Mouse (Mus musculus) lung, adult 2 months (tissue): ENCODE measurements around the gene Rps10. TPM values are rescaled to one million over a fixed set of nuclear protein-coding genes. Genes with fewer than 3 reads are reported as not detected.

ENCODE experiments used
- DNase-seq: peaks from one replicate; pipeline ENCODE4 v3.0.0; 2022
- H3K4me1 ChIP-seq: fragments of 200-500 bp; 2 replicates; pipeline ENCODE4 v1.6.1; 2011; ENCODE audit warnings: low read length; ENCODE audit not compliant: control insufficient read depth, insufficient read depth
- H3K4me3 ChIP-seq: fragments of 200-500 bp; replicated peaks from 2 replicates; pipeline ENCODE3; 2011; ENCODE audit warnings: low read depth, mild to moderate bottlenecking, control low read depth, low read length; ENCODE audit errors: extremely low read depth
- CTCF ChIP-seq: fragments of 200-500 bp; IDR thresholded peaks from 2 replicates; pipeline ENCODE4 v1.5.1; 2011; ENCODE audit warnings: mild to moderate bottlenecking, low read length, control low read depth; ENCODE audit not compliant: insufficient read depth
- POLR2A ChIP-seq: fragments of 200-500 bp; IDR thresholded peaks from 2 replicates; pipeline ENCODE4 v1.6.1; 2011; ENCODE audit warnings: low read depth, mild to moderate bottlenecking, control low read depth, low read length, borderline replicate concordance; ENCODE audit errors: extremely low read depth
- WGBS: fragments of 180-500 bp; shearing (Covaris S2); methylation state at CpG from one replicate; pipeline ENCODE4 v1.1.7; 2018; 5-methylcytosine and 5-hydroxymethylcytosine counted together
- polyA plus RNA-seq: library from polyadenylated mRNA; depleted of rRNA; stranded (reverse); fragments of >200 nt; gene quantifications from 2 replicates; pipeline ENCODE4 v1.2.3, GENCODE M21; 2012; rRNA removed

Rps10 gene
- 803 and 904 TPM in 2 replicates for polyA plus RNA-seq

DNA sequence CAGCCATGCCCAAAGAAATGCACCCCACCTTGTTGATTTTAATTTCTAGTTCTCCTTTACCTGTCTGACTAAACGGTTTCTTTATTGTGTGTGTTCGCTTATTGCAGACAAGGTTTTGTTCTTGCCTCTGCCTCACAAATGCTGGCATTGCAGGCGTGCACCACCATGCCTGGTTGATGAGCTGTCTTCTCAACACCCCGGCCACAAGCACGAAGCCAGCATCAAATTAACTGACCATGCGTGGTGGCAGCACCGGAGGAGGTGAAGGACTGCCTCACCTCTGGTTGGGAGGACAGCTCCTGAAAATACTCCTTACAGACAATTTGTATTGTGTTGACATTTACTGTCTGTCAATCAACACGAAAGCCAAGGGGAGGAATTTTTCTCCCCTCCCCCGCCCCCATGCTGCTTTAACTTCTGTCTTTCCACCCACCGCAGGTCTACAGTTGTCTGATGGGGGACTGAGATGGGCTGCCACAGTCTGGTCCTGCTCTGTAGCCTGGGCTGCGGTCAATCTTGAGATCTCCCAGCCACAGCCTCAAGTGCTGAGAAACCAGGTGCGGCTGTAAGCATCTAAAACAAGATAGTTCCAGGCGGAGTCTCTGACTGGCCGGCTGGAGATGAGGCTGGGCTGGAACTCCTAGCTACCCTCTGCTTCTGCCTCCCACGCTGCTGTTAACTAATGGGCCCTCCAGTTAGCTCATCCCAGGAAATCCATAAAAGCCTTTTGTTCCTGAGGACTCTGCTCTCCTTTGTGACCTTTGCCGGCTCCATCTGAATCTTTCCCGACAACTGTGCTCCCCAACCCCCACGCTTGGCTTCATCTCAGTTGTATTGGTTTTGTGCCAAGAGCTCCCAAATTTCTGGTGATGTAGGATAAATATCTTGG, at the start of gene Rps10:
Gene Rps10, minus strand, starts transcription at position 538 of the 889 bp plus-strand sequence.
- peak within 1 kb of the TSS; percentile 42 for H3K4me3 ChIP-seq
- WGBS: 64% methylated on average over 18 of the region's 18 CpGs
- no peak for DNase-seq
- H3K4me1 ChIP-seq: peaks cover 9% of the 10 kb centered on the region; the same call in 1 of the 2 replicates
- TF ChIP-seq POLR2A: no peak
- no peak for TF ChIP-seq CTCF

DNA sequence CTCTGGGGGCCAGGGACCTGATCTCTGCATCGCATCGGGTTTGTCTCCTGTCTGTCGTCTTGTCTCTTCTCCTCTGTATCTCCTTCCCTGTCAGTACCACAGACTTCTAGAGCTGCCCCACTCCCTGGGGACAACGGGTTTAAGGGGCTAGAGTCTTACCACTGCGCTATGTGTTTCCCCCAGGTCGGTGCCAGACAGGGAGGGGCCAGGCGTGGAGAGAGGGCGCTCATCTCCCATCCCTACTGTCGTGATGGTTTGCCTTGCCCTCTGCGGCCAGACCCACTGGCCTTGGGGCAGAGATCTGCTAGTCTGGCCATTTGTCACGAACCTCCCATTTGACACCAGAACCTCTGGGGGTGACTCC, 49.1 kb upstream of the Rps10 start:
- no peak overlapping the region for H3K4me3 ChIP-seq
- DNase-seq: no peak
- WGBS: 3% methylated on average over 11 of the region's 11 CpGs
- TF ChIP-seq CTCF: no peak
- no peak for TF ChIP-seq POLR2A
- no peaks in the 10 kb centered on the region for H3K4me1 ChIP-seq

DNA sequence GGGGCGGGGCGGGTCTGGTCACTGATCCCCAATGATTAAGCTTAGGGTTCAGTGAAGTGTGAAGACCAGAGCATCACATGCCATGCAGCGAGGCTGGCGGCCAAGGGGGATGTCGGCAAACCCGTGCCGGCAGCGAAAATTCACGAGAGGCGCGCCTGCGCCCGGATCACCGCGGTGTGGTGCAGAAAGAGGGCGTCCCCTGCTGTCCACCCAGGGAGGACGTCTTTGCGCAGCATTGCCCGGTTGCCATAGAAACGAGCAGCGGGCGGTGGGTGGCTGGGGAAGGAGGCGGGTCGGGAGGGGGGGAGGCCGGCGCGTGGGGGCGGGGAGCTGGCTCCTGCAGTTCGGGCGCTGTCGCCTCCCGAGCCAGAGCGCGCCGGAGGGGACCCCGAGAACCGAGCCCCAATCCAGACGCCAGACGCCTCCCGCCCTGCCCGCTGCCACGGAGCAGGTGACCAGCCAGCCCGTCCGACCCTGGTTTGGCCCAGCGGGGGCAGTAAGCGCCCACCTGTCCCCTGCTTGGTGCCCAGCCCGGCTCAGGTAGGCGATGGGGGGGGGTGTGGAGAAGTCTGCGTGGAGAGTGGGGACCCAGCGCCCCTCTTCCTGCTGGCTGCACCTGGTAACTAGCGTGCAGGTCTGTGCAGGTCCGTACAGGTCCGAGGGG, 48.5 kb upstream of the Rps10 start:
- 2% methylated on average over 51 of the region's 53 CpGs for WGBS
- no peak for DNase-seq
- no peaks in the 10 kb centered on the region for H3K4me1 ChIP-seq
- no peak overlapping the region for H3K4me3 ChIP-seq
- TF ChIP-seq POLR2A: no peak
- TF ChIP-seq CTCF: 0 out of 2 replicates have a peak, but pooled peaks have one; percentile 15

DNA sequence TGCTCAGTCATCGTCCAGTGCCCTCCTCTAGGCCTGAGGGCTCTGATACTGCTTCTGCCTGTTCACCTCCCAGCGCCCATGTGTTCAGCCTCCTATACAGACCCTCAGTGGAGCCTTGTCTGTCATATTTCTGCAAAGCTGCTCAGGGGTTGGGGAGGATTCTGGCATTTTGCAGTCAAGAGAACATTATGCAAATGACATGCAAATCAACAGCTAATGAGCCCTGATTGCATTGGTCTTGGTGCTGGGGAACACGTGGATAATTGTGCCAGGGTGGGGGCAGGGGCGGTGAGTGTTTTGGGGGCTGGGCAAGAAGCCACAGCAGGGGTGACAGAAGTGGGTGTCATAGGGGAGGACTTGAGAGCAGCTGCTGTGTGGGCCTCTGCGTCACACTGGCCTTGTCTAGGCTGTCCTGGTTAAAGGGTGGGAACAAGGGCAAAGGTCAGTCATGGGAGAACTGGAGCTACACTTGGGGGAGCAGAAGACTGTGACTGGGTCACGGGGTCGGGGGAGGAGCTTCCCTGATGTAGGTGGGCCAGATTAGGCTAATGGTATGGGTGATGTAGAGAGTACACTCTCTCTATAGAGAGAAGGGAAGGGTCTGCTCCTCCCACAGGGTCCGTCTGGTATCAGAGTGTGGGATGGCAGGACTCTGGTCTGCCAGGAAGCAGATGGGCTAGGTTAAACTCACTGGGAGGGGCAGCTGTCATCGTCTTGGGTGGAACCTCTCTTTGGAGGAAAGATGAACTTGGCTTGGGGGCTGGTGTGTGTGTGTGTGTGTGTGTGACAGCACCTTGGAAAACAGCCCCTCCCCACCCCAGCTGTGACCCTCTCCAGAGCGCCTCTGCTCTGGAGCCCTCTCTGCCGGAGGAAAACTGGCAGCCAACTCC, 42.7 kb upstream of the Rps10 start:
- no peak overlapping the region for H3K4me3 ChIP-seq
- 46% methylated on average over 11 of the region's 11 CpGs for WGBS
- DNase-seq: no peak
- TF ChIP-seq CTCF (no peak), POLR2A (no peak)
- H3K4me1 ChIP-seq: no peaks in the 10 kb centered on the region

DNA sequence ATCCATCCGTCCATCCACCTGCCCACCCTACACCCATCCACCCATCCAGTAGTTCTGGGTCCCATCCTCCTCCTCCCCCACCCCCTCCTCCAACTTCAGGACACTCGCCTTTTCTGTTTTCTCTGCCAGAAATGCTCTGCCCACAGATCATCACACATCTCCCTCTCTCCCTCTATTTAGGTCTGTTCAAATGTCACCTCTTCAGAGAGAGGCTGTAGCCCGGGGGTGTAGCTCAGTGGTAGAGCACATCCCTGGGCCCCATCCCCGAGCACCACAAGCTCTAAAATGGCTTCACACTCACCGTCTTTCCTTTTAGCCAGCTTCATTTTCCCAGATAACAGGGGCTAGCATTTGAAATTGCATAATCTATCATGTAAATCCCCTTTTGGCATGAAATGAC, 41.3 kb upstream of the Rps10 start:
- Histone ChIP-seq H3K4me3 (no peak overlapping the region), H3K4me1 (no peaks in the 10 kb centered on the region)
- DNase-seq: no peak
- TF ChIP-seq POLR2A: no peak
- no peak for TF ChIP-seq CTCF
- 71% methylated on average over 5 of the region's 5 CpGs for WGBS

DNA sequence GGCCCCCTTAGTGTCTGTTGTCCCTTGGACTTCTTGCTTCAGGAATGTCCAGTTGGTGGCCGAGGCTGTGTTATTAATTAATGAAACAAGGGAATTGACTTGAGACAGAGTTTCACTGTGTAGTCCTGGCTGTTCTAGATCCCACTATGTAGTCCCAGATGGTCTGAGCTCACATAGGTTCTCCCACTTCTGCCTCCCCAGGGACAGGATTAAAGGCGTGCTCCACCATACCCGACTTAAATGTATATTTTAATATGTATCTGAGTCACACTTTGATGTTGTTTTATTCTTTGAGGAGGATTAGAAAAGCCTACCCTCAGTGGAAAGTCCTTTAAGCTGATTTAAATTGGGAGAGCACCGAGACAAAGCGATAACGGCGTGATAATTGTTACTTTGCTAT, 39.8 kb upstream of the Rps10 start:
- TF ChIP-seq CTCF (no peak), POLR2A (no peak)
- Histone ChIP-seq H3K4me1 (no peaks in the 10 kb centered on the region), H3K4me3 (no peak overlapping the region)
- 59% methylated on average over 7 of the region's 7 CpGs for WGBS
- DNase-seq: no peak

DNA sequence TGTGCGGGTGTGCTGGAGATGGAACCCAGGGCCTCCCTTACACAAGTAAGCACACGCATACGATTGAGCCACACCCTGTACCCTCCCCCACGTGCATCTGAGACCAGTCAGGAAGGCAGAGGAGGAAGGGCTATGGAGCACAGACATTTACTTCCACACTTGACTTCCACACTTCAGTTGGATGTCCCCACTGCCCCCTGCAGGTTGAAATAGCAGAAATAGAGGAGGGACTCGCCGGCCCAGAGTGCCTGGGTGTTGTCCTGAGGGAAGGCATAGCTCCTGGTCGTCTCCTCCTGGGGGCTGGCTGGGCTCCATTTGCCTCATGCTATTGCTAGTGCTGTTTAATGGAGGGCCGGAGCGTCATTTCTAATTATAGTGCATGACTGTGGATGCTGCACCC, 39.0 kb upstream of the Rps10 start:
- WGBS: 46% methylated on average over 9 of the region's 9 CpGs
- no peaks in the 10 kb centered on the region for H3K4me1 ChIP-seq
- DNase-seq: no peak
- no peak overlapping the region for H3K4me3 ChIP-seq
- TF ChIP-seq CTCF (0 out of 2 replicates have a peak, but pooled peaks have one; percentile 1), POLR2A (no peak)

DNA sequence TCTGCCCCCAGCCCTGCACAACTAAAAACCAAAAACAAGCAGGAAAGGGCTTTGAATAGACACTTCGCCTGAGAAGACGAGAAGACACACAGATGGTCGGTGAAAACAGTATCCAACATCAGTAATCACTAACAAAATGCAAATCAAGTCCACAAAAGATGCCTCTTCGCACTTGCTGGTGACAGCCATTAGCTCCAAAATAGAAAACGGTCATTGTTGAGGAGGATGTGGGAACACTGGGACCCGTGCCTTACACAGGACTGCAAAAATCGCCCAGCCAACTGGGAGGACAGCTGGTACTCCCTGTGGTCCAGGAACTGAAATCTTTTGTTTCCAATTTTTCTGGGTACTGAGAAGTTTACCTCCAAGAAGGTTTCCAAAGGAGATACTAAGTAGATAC, 37.5 kb upstream of the Rps10 start:
- no peaks in the 10 kb centered on the region for H3K4me1 ChIP-seq
- no peak for DNase-seq
- TF ChIP-seq CTCF (no peak), POLR2A (no peak)
- 80% methylated on average over 7 of the region's 7 CpGs for WGBS
- no peak overlapping the region for H3K4me3 ChIP-seq

DNA sequence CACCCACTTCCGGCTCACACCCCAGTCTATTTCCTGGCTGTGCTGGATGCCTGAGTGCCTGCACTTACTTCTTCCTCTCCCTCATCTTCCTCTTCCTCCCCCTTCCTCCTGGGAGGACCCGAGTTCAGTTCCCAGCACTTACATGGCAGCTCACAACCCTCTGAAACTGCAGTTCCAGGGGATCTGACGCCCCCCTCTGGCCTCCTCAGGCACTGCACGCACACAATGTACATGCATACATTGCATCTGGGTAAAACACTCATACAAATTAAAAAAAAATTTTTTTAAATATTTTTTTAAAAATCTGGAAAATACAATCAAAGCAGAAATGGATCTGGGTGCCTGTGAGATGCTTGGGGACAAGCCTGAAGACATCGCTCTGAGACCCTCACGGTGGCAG, 35.3 kb upstream of the Rps10 start:
- no peaks in the 10 kb centered on the region for H3K4me1 ChIP-seq
- TF ChIP-seq CTCF: no peak
- no peak for TF ChIP-seq POLR2A
- no peak for DNase-seq
- 72% methylated on average over 6 of the region's 6 CpGs for WGBS
- H3K4me3 ChIP-seq: no peak overlapping the region
